Mouse (Mus musculus): ENCODE data around the gene Vps41.

Vps41 gene

GRCm38 (mm10) chr13:18717185-18717584 lies at the start of gene Vps41:
Gene Vps41, plus strand, starts transcription at chr13:18717286.
- DNase-seq (ENCODE audit: low spot score): peak; percentile 55

GRCm38 (mm10) chr13:18698518-18699065 lies 18.5 kb upstream of the Vps41 start:
- peak; percentile 31 for DNase-seq (ENCODE audit: low spot score)

GRCm38 (mm10) chr13:18711685-18712084 lies 5.4 kb upstream of the Vps41 start:
- DNase-seq (ENCODE audit: low spot score): no peak

GRCm38 (mm10) chr13:18716707-18717106 lies 379 bp upstream of the Vps41 start:
- DNase-seq (ENCODE audit: low spot score): no peak

GRCm38 (mm10) chr13:18718461-18718860 lies 1.4 kb downstream of the Vps41 start:
- DNase-seq (ENCODE audit: low spot score): no peak

- DNase-seq (ENCODE audit: low spot score): no peak
Measured at GRCm38 (mm10) chr13:18730666-18731065, 13.6 kb downstream of the Vps41 start.

GRCm38 (mm10) chr13:18736590-18736989 lies 19.5 kb downstream of the Vps41 start:
- no peak for DNase-seq (ENCODE audit: low spot score)

- no peak for DNase-seq (ENCODE audit: low spot score)
Measured at GRCm38 (mm10) chr13:18743575-18744265, 26.6 kb downstream of the Vps41 start.

GRCm38 (mm10) chr13:18744266-18744652 lies 27.2 kb downstream of the Vps41 start:
- DNase-seq (ENCODE audit: low spot score): no peak

- DNase-seq (ENCODE audit: low spot score): no peak
Measured at GRCm38 (mm10) chr13:18757958-18758357, 40.9 kb downstream of the Vps41 start.

- DNase-seq (ENCODE audit: low spot score): no peak
Measured at GRCm38 (mm10) chr13:18759361-18760056, 42.4 kb downstream of the Vps41 start.

GRCm38 (mm10) chr13:18761452-18761851 lies 44.4 kb downstream of the Vps41 start:
- no peak for DNase-seq (ENCODE audit: low spot score)

- DNase-seq (ENCODE audit: low spot score): no peak
Measured at GRCm38 (mm10) chr13:18767893-18768292, 50.8 kb downstream of the Vps41 start.

- DNase-seq (ENCODE audit: low spot score): no peak
Measured at GRCm38 (mm10) chr13:18768495-18768894, 51.4 kb downstream of the Vps41 start.

- no peak for DNase-seq (ENCODE audit: low spot score)
Measured at GRCm38 (mm10) chr13:18773437-18774198, 56.5 kb downstream of the Vps41 start.

GRCm38 (mm10) chr13:18781250-18781649 lies 64.2 kb downstream of the Vps41 start:
- no peak for DNase-seq (ENCODE audit: low spot score)

- DNase-seq (ENCODE audit: low spot score): no peak
Measured at GRCm38 (mm10) chr13:18785702-18786101, 68.6 kb downstream of the Vps41 start.

- no peak for DNase-seq (ENCODE audit: low spot score)
Measured at GRCm38 (mm10) chr13:18788040-18788439, 71.0 kb downstream of the Vps41 start.

- no peak for DNase-seq (ENCODE audit: low spot score)
Measured at GRCm38 (mm10) chr13:18788689-18789088, 71.6 kb downstream of the Vps41 start.

GRCm38 (mm10) chr13:18789662-18790061 lies 72.6 kb downstream of the Vps41 start:
- DNase-seq (ENCODE audit: low spot score): no peak

- no peak for DNase-seq (ENCODE audit: low spot score)
Measured at GRCm38 (mm10) chr13:18790086-18790485, 73.0 kb downstream of the Vps41 start.

- no peak for DNase-seq (ENCODE audit: low spot score)
Measured at GRCm38 (mm10) chr13:18791314-18791713, 74.2 kb downstream of the Vps41 start.

GRCm38 (mm10) chr13:18791724-18792123 lies 74.6 kb downstream of the Vps41 start:
- DNase-seq (ENCODE audit: low spot score): no peak
